ENCODE assay signal across 8 mouse cellular contexts in genomic region chr15:77182800-77183199, GRCm38 (mm10).
DNase-seq lines count a peak whose midpoint lies in the region; ATAC-seq and TF ChIP-seq lines count a peak whose summit lies in the region.

No protein-coding gene starts in this region.

- H3K9ac ChIP-seq in liver, postnatal 0 days (replicated peaks), result no peak overlapping the region
- H3K9ac ChIP-seq in liver, embryonic 11.5 days (ENCODE audit: low read depth, low read length), result no peak overlapping the region
- H3K9ac ChIP-seq in intestine, postnatal 0 days (ENCODE audit: low read depth, low read length), result no peak overlapping the region

- no peaks in the 10 kb centered on the region for H3K9me3 ChIP-seq in liver, postnatal 0 days (ENCODE audit: low read length)
- H3K9me3 ChIP-seq in liver, embryonic 11.5 days (ENCODE audit: control insufficient read depth, low read length), result no peaks in the 10 kb centered on the region
- no peaks in the 10 kb centered on the region for H3K9me3 ChIP-seq in intestine, postnatal 0 days (ENCODE audit: control insufficient read depth)

- TF ChIP-seq EP300 in liver, postnatal 0 days (IDR thresholded peaks at IDR 0.05; ENCODE audit: low read depth), result no peak

- no peak overlapping the region for H3K27ac ChIP-seq in liver, postnatal 0 days (ENCODE audit: low read depth)
- H3K27ac ChIP-seq in liver, embryonic 11.5 days (ENCODE audit: low read depth, low read length), result no peak overlapping the region
- H3K27ac ChIP-seq in intestine, postnatal 0 days (ENCODE audit: low read depth, low read length), result no peak overlapping the region

- no peak for DNase-seq in frontal cortex, postnatal 36 days (ENCODE audit: low spot score in 2 of 2)
- DNase-seq in liver, postnatal 0 days, result peak; percentile 31
- no peak for DNase-seq in liver, embryonic 11.5 days (ENCODE audit: low spot score)
- DNase-seq in cerebellum, adult 9-10 months, result peak; percentile 71
- peak; percentile 56 for DNase-seq in kidney, postnatal 14 days
- DNase-seq in frontal cortex, adult 2 months (ENCODE audit: extremely low spot score in 1 of 2, low spot score in 1 of 2), result no peak

- no peak for TF ChIP-seq CTCF in liver, postnatal 0 days (IDR thresholded peaks at IDR 0.05; ENCODE audit: low read depth)
- TF ChIP-seq CTCF in intestine, postnatal 0 days (IDR thresholded peaks at IDR 0.05; ENCODE audit: low read depth), result no peak

- H3K4me1 ChIP-seq in liver, postnatal 0 days (ENCODE audit: insufficient read depth), result 0 out of 2 replicates have a peak, but pooled peaks cover 3% of the 10 kb centered on the region
- H3K4me1 ChIP-seq in liver, embryonic 11.5 days (replicated peaks; ENCODE audit: control insufficient read depth, insufficient read depth, low read length), result 0 out of 2 replicates have a peak, but pooled peaks cover 2% of the 10 kb centered on the region
- no peaks in the 10 kb centered on the region for H3K4me1 ChIP-seq in intestine, postnatal 0 days (replicated peaks; ENCODE audit: control insufficient read depth, insufficient read depth, low read length)

- peak; percentile 34; the same call in 1 of the 2 replicates for ATAC-seq in frontal cortex, adult (ENCODE audit: low TSS enrichment)
- ATAC-seq in liver, postnatal 0 days, result no peak
- no peak for ATAC-seq in liver, embryonic 11.5 days (replicated peaks; ENCODE audit: low FRiP score)
- no peak for ATAC-seq in intestine, postnatal 0 days

- H3K4me3 ChIP-seq in liver, postnatal 0 days (ENCODE audit: low read depth, low read length), result no peak overlapping the region
- H3K4me3 ChIP-seq in liver, embryonic 11.5 days (ENCODE audit: low read depth, low read length), result no peak overlapping the region
- H3K4me3 ChIP-seq in intestine, postnatal 0 days (ENCODE audit: low read depth, low read length), result no peak overlapping the region

- no peaks in the 10 kb centered on the region for H3K36me3 ChIP-seq in liver, postnatal 0 days (replicated peaks; ENCODE audit: insufficient read depth, low read length)
- no peaks in the 10 kb centered on the region for H3K36me3 ChIP-seq in liver, embryonic 11.5 days (ENCODE audit: control insufficient read depth, insufficient read depth, low read length)
- no peaks in the 10 kb centered on the region for H3K36me3 ChIP-seq in intestine, postnatal 0 days (ENCODE audit: control insufficient read depth, insufficient read depth)

- H3K4me2 ChIP-seq in liver, postnatal 0 days (ENCODE audit: low read depth, low read length), result no peak overlapping the region
- H3K4me2 ChIP-seq in liver, embryonic 11.5 days, result no peak overlapping the region
- no peak overlapping the region for H3K4me2 ChIP-seq in intestine, postnatal 0 days (replicated peaks; ENCODE audit: low read depth)

- 67% methylated on average over 5 of the region's 5 CpGs for WGBS in liver, postnatal 0 days (ENCODE audit: insufficient replicate concordance)
- 84% methylated on average over 5 of the region's 5 CpGs for WGBS in liver, embryonic 11.5 days
- 77% methylated on average over 5 of the region's 5 CpGs for WGBS in intestine, postnatal 0 days

- no peaks in the 10 kb centered on the region for H3K27me3 ChIP-seq in liver, postnatal 0 days (ENCODE audit: insufficient read depth, low read length)
- no peaks in the 10 kb centered on the region for H3K27me3 ChIP-seq in liver, embryonic 11.5 days (replicated peaks; ENCODE audit: control insufficient read depth, insufficient read depth, low read length)
- no peaks in the 10 kb centered on the region for H3K27me3 ChIP-seq in intestine, postnatal 0 days (replicated peaks; ENCODE audit: control insufficient read depth, insufficient read depth, low read length)

Comparison
In these comparisons a context has a peak if more than half of its experiments do, and no peak if none do; other contexts are left out.
1. DNase-seq: peak in liver, postnatal 0 days (single experiment), cerebellum, adult 9-10 months (single experiment) and kidney, postnatal 14 days (single experiment); none in frontal cortex, postnatal 36 days (0 of 2), liver, embryonic 11.5 days (single experiment) and frontal cortex, adult 2 months (0 of 2).